Comparison of ENCODE assay signal across 27 mouse cellular contexts in the genomic region with DNA sequence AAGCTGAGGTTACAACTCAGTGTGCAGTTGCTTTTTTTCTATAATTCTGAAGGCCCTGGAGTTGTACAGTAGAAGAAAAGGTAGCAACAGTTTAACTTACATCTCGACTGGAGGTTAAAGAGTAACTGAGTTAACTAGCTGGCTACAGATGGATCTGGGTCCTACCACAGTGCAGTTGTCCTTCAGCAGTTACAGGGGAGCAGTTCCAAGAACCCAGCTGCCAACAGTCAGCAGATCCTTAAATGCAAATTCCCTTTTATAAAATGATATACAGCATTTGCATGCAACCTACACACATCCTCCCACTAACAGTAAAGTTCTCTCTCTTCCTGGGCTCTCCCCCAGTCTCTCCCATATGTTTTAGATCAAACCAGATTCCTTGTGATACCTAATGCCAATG. TPM values are rescaled to one million over a fixed set of nuclear protein-coding genes. Genes with fewer than 3 reads are reported as not detected.
DNase-seq lines count a peak whose midpoint lies in the region; ATAC-seq and TF ChIP-seq lines count a peak whose summit lies in the region.
"Had no signal": no experiment of that assay in that cellular context is flagged by ENCODE, and none has a peak within 500 bp of the region (broad histone marks: within the 10 kb centered on the region; RNA-seq: fewer than 3 reads in every experiment).

No protein-coding gene starts in this region.

- H3K9ac ChIP-seq in midbrain, embryonic 16.5 days (ENCODE audit: low read depth, low read length): no peak overlapping the region
- H3K9ac ChIP-seq: forebrain, embryonic 12.5 days; hindbrain, embryonic 12.5 days; liver, postnatal 0 days; midbrain, embryonic 13.5 days; neural tube, embryonic 13.5 days had no signal

- peak in 1 of 2 experiments; percentile 58 for DNase-seq in layer of hippocampus, adult 2 months (ENCODE audit: low spot score in 2 of 2)
- DNase-seq in layer of hippocampus, adult 9-10 months (ENCODE audit: low spot score): no peak
- DNase-seq in kidney, adult 9 months: peak; percentile 88
- DNase-seq in left cerebral cortex, adult 9 months (ENCODE audit: low spot score in 2 of 2): peak; percentile 59 to 75
- DNase-seq in hindbrain, embryonic 10.5 days (ENCODE audit: low spot score): no peak
- DNase-seq: cerebellum, adult 9-10 months; liver, postnatal 0 days; lung, postnatal 10 days; thymus, postnatal 14 days had no signal

- no peak for TF ChIP-seq CTCF in layer of hippocampus, adult 2 months (conservative IDR thresholded peaks at IDR 0.05)
- no peak for TF ChIP-seq CTCF in cortical plate, adult 2 months (IDR thresholded peaks at IDR 0.05; ENCODE audit: extremely low read depth, insufficient read depth, low read length)

- ATAC-seq in midbrain, embryonic 16.5 days: no peak
- ATAC-seq: liver, postnatal 0 days; midbrain, embryonic 13.5 days had no signal

- peaks cover 5% of the 10 kb centered on the region for H3K4me1 ChIP-seq in cortical plate, adult 2 months (ENCODE audit: control insufficient read depth, insufficient read depth, low read length)
- no peaks in the 10 kb centered on the region; the same call in 1 of the 2 replicates for H3K4me1 ChIP-seq in midbrain, embryonic 16.5 days (ENCODE audit: control insufficient read depth, insufficient read depth, low read length)
- no peaks in the 10 kb centered on the region for H3K4me1 ChIP-seq in hindbrain, embryonic 10.5 days (replicated peaks)
- H3K4me1 ChIP-seq: heart, embryonic 10.5 days; hindbrain, embryonic 12.5 days had no signal

- H3K4me3 ChIP-seq in layer of hippocampus, adult 2 months: no peak overlapping the region
- H3K4me3 ChIP-seq in cortical plate, adult 2 months (ENCODE audit: insufficient read depth, low read length): no peak overlapping the region
- H3K4me3 ChIP-seq in midbrain, embryonic 16.5 days (ENCODE audit: low read depth, low read length): no peak overlapping the region
- no peak overlapping the region for H3K4me3 ChIP-seq in hindbrain, embryonic 10.5 days
- H3K4me3 ChIP-seq: forebrain, embryonic 12.5 days; heart, embryonic 10.5 days; hindbrain, embryonic 12.5 days; limb, embryonic 10.5 days; midbrain, embryonic 13.5 days; neural tube, embryonic 13.5 days had no signal

- H3K4me2 ChIP-seq in midbrain, embryonic 16.5 days (ENCODE audit: low read length): no peak overlapping the region
- H3K4me2 ChIP-seq: forebrain, embryonic 12.5 days; hindbrain, embryonic 12.5 days; midbrain, embryonic 13.5 days; neural tube, embryonic 13.5 days had no signal

- H3K36me3 ChIP-seq in midbrain, embryonic 16.5 days (ENCODE audit: control insufficient read depth, insufficient read depth, low read length): no peaks in the 10 kb centered on the region
- no peaks in the 10 kb centered on the region for H3K36me3 ChIP-seq in hindbrain, embryonic 10.5 days
- H3K36me3 ChIP-seq: forebrain, embryonic 12.5 days; heart, embryonic 10.5 days; hindbrain, embryonic 12.5 days; limb, embryonic 10.5 days; midbrain, embryonic 13.5 days; neural tube, embryonic 13.5 days had no signal

- WGBS in midbrain, embryonic 16.5 days: 80% methylated on average over 1 of the region's 1 CpGs
- WGBS in hindbrain, embryonic 10.5 days: 86% methylated on average over 1 of the region's 1 CpGs

- TF ChIP-seq POLR2A in cortical plate, adult 2 months (IDR thresholded peaks at IDR 0.05; ENCODE audit: extremely low read depth, insufficient read depth, low read length): no peak

- no peaks in the 10 kb centered on the region for H3K27me3 ChIP-seq in midbrain, embryonic 16.5 days (ENCODE audit: control insufficient read depth, insufficient read depth, low read depth, low read length)
- no peaks in the 10 kb centered on the region for H3K27me3 ChIP-seq in hindbrain, embryonic 10.5 days (ENCODE audit: insufficient read depth, poor library complexity, severe bottlenecking)
- H3K27me3 ChIP-seq: forebrain, embryonic 12.5 days; hindbrain, embryonic 12.5 days; midbrain, embryonic 13.5 days; neural tube, embryonic 13.5 days had no signal

- H3K27ac ChIP-seq in layer of hippocampus, adult 2 months: peak overlapping the region; percentile 72
- peak overlapping the region; percentile 93 for H3K27ac ChIP-seq in cortical plate, adult 2 months (ENCODE audit: insufficient read depth, low read length)
- no peak overlapping the region for H3K27ac ChIP-seq in midbrain, embryonic 16.5 days (ENCODE audit: low read length)
- no peak overlapping the region for H3K27ac ChIP-seq in hindbrain, embryonic 10.5 days
- H3K27ac ChIP-seq: forebrain, embryonic 12.5 days; heart, embryonic 10.5 days; hindbrain, embryonic 12.5 days; limb, embryonic 10.5 days; midbrain, embryonic 13.5 days; neural tube, embryonic 13.5 days had no signal

- no peaks in the 10 kb centered on the region for H3K9me3 ChIP-seq in midbrain, embryonic 16.5 days (replicated peaks; ENCODE audit: control insufficient read depth, low read length, poor library complexity, severe bottlenecking)
- no peaks in the 10 kb centered on the region for H3K9me3 ChIP-seq in hindbrain, embryonic 10.5 days
- H3K9me3 ChIP-seq: forebrain, embryonic 12.5 days; heart, embryonic 10.5 days; hindbrain, embryonic 12.5 days; limb, embryonic 10.5 days; midbrain, embryonic 13.5 days; neural tube, embryonic 13.5 days had no signal

RNA-seq across cellular contexts. Expression of a gene that starts 22.4 kb away (rescaled TPM):
- total RNA-seq in layer of hippocampus, adult 2 months (2021): 10 to 100 TPM; 18.6 to 19.3 TPM
- 21.4 and 22.3 TPM in 2 replicates for polyA plus RNA-seq in cortical plate, adult 2 months (2012; rRNA removed)
- 10.3 and 11.3 TPM in 2 replicates for polyA plus RNA-seq in midbrain, embryonic 16.5 days (2015; fragmentation: Nextera tagmentation; extraction: Ambion mirVana)
- 16.1 and 17.7 TPM in 2 replicates for polyA plus RNA-seq in hindbrain, embryonic 10.5 days (2016; fragmentation: Nextera tagmentation; extraction: Ambion mirVana)
- total RNA-seq: common myeloid progenitor, adult 5-6 weeks; megakaryocyte, adult 5-6 weeks had no signal

RNA-seq across cellular contexts. Expression of a gene that starts 28.3 kb away (rescaled TPM):
- under 1 TPM; 0.64 to 0.98 TPM for total RNA-seq in layer of hippocampus, adult 2 months (2021)
- polyA plus RNA-seq in cortical plate, adult 2 months (2012; rRNA removed): 1.3 and 1.4 TPM in 2 replicates
- polyA plus RNA-seq in midbrain, embryonic 16.5 days (2015; fragmentation: Nextera tagmentation; extraction: Ambion mirVana): not detected in 2 replicates
- not detected in 2 replicates for polyA plus RNA-seq in hindbrain, embryonic 10.5 days (2016; fragmentation: Nextera tagmentation; extraction: Ambion mirVana)
- total RNA-seq: adrenal gland, postnatal 4 days; common myeloid progenitor, adult 5-6 weeks; gastrocnemius, adult 18-20 months; gastrocnemius, postnatal 4 days; liver, adult 2 months; megakaryocyte, adult 5-6 weeks had no signal
- polyA plus RNA-seq: embryonic facial prominence, embryonic 11.5 days; forebrain, embryonic 12.5 days; heart, embryonic 10.5 days; heart, postnatal 0 days; hindbrain, embryonic 12.5 days; intestine, embryonic 14.5 days; limb, embryonic 10.5 days; liver, adult 2 months; liver, postnatal 0 days; midbrain, embryonic 13.5 days; neural tube, embryonic 13.5 days; testis, adult 2 months had no signal

Comparison
In these comparisons a context has a peak if more than half of its experiments do, and no peak if none do; other contexts are left out.
1. DNase-seq: peak in kidney, adult 9 months (single experiment) and left cerebral cortex, adult 9 months (2 of 2); none in layer of hippocampus, adult 9-10 months (single experiment) and hindbrain, embryonic 10.5 days (single experiment).
2. H3K27ac ChIP-seq: peak in layer of hippocampus, adult 2 months (single experiment) and cortical plate, adult 2 months (single experiment); none in midbrain, embryonic 16.5 days (single experiment) and hindbrain, embryonic 10.5 days (single experiment).